Mouse (Mus musculus) lung, postnatal 10 days (tissue): ENCODE data around the gene Pik3c2b.
A peak's percentile ranks its signal among the peaks of the same experiment; 100 is the strongest.
"Not testable (repeated sequence)": the region's sequence is repeated elsewhere in the genome, so short reads cannot be mapped to it uniquely, and the experiment has no call there.

Source experiments
- DNase-seq: peaks from one replicate; pipeline ENCODE4 v3.0.0; 2021

The Pik3c2b gene

GRCm38 (mm10) chr1:133045011-133045860, at the start of gene Pik3c2b:
Gene Pik3c2b, plus strand, starts transcription at chr1:133045667.
- DNase-seq: no peak

- DNase-seq: no peak
These were observed 45.1 kb upstream of the Pik3c2b start for GRCm38 (mm10) chr1:133000347-133000746.

GRCm38 (mm10) chr1:133006571-133006970, 38.9 kb upstream of the Pik3c2b start:
- DNase-seq: no peak

- no peak for DNase-seq
These were observed 33.3 kb upstream of the Pik3c2b start for GRCm38 (mm10) chr1:133011955-133012841.

- no peak for DNase-seq
These were observed 32.1 kb upstream of the Pik3c2b start for GRCm38 (mm10) chr1:133013331-133013730.

- DNase-seq: no peak
These were observed 31.3 kb upstream of the Pik3c2b start for GRCm38 (mm10) chr1:133014196-133014595.

- no peak for DNase-seq
These were observed 28.6 kb upstream of the Pik3c2b start for GRCm38 (mm10) chr1:133016775-133017428.

GRCm38 (mm10) chr1:133018580-133018979, 26.9 kb upstream of the Pik3c2b start:
- DNase-seq: no peak

GRCm38 (mm10) chr1:133019312-133019711, 26.2 kb upstream of the Pik3c2b start:
- no peak for DNase-seq

GRCm38 (mm10) chr1:133020137-133020894, 25.2 kb upstream of the Pik3c2b start:
- DNase-seq: no peak

- no peak for DNase-seq
These were observed 24.1 kb upstream of the Pik3c2b start for GRCm38 (mm10) chr1:133021391-133021790.

- not testable (repeated sequence) for DNase-seq
These were observed 23.5 kb upstream of the Pik3c2b start for GRCm38 (mm10) chr1:133021971-133022370.

GRCm38 (mm10) chr1:133023723-133024122, 21.7 kb upstream of the Pik3c2b start:
- DNase-seq: not testable (repeated sequence)

GRCm38 (mm10) chr1:133024426-133024825, 21.0 kb upstream of the Pik3c2b start:
- DNase-seq: no peak

- DNase-seq: peak; percentile 93
These were observed 20.2 kb upstream of the Pik3c2b start for GRCm38 (mm10) chr1:133025051-133025795.

GRCm38 (mm10) chr1:133025796-133026190, 19.7 kb upstream of the Pik3c2b start:
- not testable (repeated sequence) for DNase-seq

- no peak for DNase-seq
These were observed 18.3 kb upstream of the Pik3c2b start for GRCm38 (mm10) chr1:133027126-133027525.

GRCm38 (mm10) chr1:133027980-133028379, 17.5 kb upstream of the Pik3c2b start:
- no peak for DNase-seq

- DNase-seq: no peak
These were observed 15.7 kb upstream of the Pik3c2b start for GRCm38 (mm10) chr1:133029744-133030143.

- DNase-seq: no peak
These were observed 15.0 kb upstream of the Pik3c2b start, which contains the start of gene Mdm4 for GRCm38 (mm10) chr1:133030461-133030860. Gene Mdm4, minus strand, starts transcription at chr1:133030561.

- no peak for DNase-seq
These were observed 12.5 kb upstream of the Pik3c2b start for GRCm38 (mm10) chr1:133032981-133033315.
